Mouse (Mus musculus) heart, postnatal 10 days (tissue): ENCODE measurements around the gene Aup1. TPM values are rescaled to one million over a fixed set of nuclear protein-coding genes. Genes with fewer than 3 reads are reported as not detected.

Experiments
- DNase-seq, 2 experiments: peaks; one replicate each; pipeline ENCODE4 v3.0.0; 2021
- intact Hi-C: fragments of 180-260 bp; cut with DNase I; formaldehyde crosslinking; loops from one replicate; pipeline ENCODE4 v1.15.1; 2025
- total RNA-seq, 2 experiments: library from RNA; stranded (reverse); gene quantifications; 2 replicates each; pipeline ENCODE4 v1.2.3; 2021

Aup1 gene
- 10 to 100 TPM; 74.2 to 85.8 TPM for total RNA-seq

DNA sequence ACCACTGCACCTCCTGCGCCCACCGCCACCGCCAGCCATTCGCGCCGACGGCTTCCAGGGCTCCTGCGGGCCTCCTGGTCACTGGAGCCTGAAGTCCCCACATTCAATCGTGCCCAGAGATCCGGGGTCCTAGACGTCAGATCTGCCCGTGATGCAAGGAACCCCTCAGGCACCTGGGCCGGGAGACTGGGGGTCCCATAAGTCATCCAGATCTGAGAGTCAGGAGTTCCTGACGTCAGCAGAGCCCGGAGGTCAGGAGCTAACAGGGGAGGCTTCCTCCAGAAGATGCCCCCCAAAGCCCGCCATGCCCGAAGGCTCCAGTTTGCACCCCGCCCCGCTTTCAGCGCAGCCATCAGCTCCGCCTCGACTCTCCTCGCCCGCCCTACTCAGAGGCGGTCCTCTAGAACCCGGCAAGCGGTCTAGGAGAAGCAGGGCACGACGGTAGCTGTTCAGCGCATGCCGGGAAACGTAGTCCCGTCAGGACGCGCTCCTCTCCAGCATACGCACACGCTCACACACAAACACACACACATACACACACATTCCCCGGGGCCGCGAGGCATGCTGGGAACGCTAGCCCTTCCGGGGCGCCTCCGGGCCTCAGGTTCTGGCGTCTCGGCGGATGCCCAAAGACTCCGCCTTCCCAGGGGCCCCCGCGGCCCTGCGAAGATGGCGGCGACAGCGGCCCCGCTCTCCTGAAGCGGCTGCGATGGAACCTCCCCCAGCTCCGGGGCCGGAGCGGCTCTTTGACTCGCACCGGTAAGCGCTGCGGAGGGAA is at the start of gene Aup1:
TSS of gene Aup1 (plus strand) at position 448 of the 778 bp plus-strand sequence.
- intact Hi-C loops, result loop anchor here (2.0 kb wide), 1 partner anchor 47 kb away; the partner anchor contains the start of genes Ccdc142 and Gm42688
- peak; percentile 97 for DNase-seq

DNA sequence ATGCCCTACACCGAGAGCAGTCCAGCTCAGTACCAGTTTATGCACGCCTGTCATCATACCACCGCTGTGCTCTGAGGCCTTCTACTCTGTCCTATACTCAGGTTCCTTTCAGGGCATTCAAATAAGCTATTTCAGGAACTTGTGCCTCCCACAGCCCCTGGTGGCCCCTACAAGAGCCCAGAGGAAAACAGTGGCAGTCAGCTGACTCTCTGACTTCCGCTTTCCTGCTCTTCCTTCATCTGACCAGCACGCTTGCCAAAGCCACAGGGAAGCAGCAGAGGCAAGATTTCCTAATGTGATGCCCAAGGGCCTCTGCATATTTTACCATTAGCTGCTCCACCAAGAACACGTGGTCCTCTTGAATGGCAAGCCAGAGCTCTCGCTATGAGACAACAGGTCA is 49.4 kb upstream of the Aup1 start:
- peak; percentile 35 to 41 for DNase-seq
- intact Hi-C loops, result no loop called here

DNA sequence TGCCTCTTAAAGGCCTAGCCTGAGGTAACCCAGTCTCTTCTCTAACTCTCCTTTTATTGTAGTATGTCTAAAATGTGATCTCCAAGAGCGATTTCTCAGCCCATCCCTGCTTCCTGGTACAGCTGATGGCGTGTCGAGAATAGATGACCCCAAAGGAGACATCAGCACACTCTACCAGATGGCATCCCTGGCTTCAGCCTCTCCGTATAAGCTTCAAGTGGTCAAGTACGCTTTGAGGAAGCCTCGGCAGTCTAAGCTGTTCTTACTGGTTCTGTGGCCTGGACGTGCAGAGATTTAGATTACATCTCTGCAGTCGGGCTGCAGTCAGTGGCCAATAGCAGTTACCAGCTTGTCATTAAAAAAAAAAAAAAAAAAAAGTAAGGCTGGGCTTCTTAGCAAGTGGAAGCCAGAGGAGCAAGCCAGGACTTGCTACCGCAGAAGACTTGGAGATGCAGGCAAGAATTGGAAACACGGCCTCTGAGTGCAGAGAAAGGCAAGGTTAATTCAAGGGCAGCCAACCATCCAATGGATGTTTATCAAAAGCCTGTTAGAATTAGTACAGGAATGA is 48.8 kb upstream of the Aup1 start:
- DNase-seq, result no peak
- intact Hi-C loops, result no loop called here

DNA sequence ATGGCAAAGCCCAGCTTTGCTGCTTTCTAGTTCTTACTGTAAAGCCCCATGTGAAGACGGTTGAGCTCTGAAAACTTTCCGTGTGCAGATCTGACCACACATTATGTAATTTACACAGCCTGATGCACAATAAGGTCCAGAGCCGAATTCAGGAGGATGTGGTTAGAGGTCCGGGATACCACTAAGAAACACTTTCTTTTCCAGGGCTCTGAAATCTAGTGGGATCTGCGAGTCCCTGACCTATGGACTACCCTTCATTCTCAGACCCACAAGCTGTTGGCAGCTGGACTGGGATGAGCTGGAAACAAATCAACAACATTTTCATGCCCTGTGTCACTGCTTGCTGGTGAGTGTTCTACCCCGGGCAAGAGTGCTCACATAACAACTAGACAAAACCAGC is 48.2 kb upstream of the Aup1 start:
- intact Hi-C loops, result no loop called here
- no peak for DNase-seq

DNA sequence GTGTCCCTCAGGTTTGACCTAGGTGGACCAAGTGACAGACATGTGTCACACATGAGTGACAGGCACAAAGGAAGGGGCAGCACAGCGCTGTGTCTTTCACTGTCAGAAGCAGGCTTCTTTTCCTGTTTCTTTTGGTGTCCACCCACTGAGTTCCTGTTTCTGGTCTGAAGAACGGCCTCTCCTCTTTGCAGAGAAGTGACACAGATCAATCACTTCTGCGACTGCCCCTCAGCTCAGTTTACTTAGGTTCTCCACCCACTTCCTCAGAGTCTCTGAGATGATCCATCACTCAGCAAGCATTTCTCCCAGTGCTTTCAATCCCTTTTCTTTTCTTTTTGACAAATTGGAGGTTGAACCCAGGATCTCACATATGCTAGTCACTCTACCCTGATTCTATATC is 45.7 kb upstream of the Aup1 start:
- no peak for DNase-seq
- intact Hi-C loops, result no loop called here

DNA sequence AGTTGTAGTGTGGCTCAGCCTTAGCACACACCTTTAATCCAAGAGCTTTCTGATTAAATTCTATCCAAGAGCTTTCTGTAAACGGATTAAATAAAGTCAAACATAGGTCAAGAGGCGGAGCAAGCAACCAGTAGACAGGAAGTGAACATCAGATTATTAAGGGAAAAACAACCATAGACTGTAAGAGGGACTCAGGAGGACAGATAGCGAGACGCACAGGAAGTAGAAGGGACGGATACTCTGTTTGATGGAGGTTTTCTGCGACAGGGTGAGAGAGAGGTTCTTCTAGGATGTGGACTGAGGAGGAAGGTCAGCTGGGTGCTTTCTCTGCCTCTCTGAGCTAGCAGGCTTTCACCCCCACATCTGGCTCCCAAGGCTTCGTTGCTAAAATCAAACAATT is 44.3 kb upstream of the Aup1 start:
- no peak for DNase-seq
- intact Hi-C loops, result no loop called here

DNA sequence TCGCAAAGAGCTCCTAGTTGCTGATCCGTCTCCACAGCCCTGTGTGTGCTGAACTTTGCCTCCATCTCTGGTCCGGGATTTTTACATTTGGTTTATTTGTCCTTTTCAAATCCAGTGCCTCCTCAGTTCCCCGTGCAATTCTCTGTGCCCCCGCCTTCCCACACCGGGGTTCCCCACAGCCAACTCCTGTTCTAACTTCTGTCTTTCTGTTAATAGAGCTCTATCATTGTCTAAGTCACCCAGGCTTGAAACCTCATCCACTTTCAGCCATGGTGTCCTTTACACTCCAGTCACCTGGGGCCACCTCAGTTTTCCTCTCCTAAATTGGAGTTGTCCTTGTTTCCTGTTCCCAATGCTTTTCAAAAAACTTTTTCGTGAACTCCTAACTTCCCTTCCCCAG is 43.1 kb upstream of the Aup1 start:
- DNase-seq, result no peak
- intact Hi-C loops, result no loop called here

DNA sequence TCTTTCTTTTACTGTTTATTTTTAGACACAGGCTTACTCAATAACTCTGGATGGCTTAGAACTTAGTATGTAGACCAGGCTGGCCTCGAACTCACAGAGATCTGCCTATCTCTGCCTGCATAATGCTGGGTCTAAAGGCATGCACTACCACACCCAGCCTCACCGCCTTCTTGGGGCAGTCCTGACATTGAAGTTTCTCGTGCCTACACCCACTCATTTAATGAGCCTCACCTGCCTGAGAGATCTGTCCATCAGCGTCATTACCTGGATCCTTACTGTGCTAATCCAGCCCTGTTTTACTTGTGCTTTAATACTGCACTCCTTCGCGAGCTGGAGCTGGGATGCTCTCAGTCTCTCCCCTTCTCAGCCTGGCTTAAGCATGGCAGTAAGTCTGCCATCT is 42.6 kb upstream of the Aup1 start:
- DNase-seq, result no peak
- intact Hi-C loops, result no loop called here

DNA sequence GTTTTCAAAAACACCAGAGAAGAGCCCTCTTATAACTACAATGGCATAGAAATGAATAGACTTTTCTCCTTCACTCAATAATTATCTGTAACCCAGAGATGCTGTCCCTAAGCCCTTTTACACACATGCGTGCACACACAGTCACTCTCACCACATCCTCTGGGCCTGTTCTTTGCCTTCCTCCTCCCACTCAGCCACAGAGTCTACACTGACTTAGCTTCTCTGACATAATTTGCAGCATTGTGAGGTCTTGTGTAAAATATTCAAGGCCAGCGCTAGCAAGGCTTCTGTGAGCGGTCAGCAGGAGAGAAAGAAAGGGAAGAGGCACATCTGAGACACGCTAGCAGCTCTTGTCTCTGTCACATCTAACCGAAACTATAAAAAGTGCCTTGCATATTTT is 40.9 kb upstream of the Aup1 start:
- DNase-seq, result no peak

DNA sequence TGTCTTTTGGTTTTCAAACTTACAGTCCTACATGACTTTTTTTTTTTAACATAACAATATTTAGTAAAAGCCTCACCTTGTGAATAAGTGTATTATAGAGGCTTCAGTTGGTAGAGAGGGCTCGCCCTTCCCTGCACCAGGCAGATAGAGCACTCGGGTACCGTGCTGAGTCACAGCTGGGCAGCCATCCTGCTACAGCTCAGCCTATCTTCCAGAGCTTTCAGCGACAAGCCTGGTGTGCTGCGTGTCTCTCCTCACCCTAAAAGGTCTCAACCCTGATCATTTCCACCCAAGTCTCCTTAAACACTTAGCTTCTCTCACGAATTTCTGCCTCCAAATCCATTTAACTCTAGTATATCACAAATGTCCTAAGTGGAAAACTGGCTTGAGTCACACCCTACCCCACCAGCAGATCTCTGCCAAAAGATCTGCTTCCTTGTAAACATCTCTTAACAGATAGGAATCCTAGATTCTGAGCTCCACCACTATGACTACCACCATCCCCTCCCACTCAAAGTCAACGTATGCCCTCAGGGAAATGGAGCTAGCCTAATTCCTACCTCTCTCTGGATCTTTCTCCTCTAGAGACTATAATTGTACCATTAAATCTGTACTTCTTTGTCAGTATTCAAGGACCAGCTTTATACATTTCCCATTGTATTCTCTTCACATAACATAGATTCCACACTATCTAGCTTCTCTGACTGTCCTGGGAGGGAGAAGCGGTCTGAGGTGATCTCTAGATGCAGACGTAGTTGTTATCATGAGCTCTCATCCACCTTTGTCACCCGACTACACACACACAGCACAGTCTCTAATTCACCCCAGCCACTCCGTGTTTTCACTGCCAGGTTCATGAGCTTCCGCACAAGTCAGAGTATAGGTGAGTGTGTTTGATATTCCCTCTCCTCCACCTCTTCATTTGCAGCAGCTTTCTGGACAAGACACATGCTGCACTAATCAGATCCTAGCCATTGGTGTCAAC is 39.5 kb upstream of the Aup1 start:
- intact Hi-C loops, result no loop called here
- no peak for DNase-seq

More for the DNA sequence above, 40.9 kb upstream of the Aup1 start:
- intact Hi-C loops, result no loop called here

DNA sequence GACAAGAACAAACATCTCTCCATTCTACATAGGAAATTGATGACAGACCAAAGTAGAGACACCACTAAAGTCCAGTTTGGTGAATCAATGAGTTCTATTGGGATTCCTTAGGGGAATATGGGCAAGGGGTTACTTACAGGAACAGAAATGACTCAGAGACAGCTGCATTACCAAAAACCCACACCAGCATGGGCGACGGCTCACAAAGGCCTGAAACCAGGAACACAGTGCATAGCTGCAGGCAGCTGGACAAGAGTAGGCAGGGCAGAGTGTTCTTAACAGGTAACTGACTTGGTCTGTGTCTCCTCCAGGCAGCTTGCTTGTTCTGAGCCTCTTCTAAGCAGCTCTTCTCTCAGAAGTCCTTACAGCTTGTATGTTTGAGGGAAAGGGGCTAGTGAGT is 38.6 kb upstream of the Aup1 start:
- no peak for DNase-seq
- intact Hi-C loops, result no loop called here

DNA sequence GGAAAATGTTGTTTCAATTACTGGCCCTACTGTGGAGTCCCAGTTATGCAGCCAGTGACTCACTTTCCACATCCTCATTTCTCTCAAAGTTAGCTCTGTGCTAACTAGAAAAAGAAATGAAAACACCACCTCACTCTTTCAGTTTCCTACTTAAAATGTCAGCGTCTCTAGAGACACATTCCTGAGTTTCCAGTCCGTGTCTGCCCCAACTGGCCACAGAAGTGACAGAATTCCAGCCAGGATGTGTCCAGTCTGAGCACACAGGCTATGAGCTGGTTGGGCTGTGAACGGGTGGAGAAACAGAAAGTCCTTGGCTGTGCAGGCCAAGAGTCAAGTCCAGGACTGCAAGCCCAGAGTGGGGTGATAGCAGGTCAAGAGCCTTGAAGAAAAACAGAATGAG is 37.1 kb upstream of the Aup1 start:
- intact Hi-C loops, result no loop called here
- peak; percentile 75 to 78 for DNase-seq

DNA sequence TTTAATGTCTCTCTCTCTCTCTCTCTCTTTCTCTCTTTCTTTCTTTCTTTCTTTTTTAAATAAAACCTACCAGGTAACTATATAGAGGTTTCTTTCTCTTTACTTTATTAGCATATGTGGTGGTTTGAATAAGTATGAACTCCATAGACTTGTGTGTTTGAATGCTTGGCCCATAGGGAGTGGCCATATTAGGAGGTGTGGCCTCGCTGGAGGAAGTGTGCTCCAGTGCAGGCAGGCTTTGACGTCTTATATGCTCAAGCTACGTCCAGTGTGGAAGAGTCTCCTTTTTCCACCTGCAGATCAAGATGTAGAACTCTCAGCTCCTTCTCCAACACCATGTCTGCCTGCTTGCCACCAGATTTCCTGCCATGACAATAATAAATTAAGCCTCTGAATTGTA is 35.3 kb upstream of the Aup1 start:
- no peak for DNase-seq
- intact Hi-C loops, result no loop called here

DNA sequence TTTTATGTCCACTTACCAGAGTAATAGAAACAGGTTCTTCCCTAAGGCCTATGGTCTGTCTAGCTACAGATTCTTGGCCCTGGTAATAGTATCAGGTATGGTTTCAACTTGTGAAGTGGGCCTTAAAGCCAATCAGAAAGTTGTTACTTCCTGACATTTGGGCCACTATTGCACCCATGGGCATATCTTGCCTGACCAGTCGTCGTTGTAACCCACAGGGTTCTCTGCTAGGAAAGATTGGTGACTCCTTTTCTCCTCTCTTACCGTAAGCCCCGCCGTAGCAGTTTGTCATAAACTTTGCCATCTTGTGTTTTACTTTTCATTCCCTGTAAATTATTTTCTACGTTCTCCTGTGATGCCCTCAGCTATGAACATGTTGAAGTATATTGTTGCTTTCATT is 34.2 kb upstream of the Aup1 start:
- no peak for DNase-seq

DNA sequence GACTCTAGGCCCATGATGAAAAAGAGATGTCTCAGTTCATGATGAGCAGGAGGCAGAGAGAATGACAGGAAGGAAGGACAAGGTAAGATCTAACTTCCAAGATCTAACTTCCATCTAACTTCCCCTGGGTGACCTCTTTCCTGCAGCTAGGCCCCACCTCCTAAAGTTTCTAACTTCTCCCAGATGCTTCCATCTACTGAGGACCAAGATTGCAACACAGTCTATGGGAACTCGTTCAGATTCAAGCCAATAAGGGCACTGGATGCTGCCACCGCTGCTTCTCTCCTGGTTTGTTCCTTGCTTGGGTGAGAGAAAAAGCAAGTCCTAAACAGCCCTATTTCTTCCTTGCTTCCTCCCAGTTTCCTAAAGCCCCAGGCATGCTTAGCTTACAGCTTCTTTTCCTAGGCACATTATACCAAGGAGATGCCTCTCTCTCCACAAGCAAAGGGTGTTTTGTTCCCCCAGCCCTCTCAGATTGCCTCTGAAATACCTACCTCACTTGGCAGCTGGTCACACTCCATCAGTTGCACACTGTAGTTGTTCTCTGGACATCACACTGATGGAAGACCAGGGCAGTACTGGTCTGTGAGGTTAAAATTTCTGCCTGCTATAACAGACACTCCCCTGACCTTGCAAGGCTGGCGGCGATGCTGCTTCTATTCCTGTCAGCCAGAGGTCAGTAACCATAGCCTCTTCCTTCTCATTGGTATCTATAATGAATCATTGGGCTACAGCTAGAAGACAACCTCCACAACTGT is 33.3 kb upstream of the Aup1 start:
- intact Hi-C loops, result no loop called here
- no peak for DNase-seq

More for the DNA sequence above, 34.2 kb upstream of the Aup1 start:
- intact Hi-C loops, result no loop called here

DNA sequence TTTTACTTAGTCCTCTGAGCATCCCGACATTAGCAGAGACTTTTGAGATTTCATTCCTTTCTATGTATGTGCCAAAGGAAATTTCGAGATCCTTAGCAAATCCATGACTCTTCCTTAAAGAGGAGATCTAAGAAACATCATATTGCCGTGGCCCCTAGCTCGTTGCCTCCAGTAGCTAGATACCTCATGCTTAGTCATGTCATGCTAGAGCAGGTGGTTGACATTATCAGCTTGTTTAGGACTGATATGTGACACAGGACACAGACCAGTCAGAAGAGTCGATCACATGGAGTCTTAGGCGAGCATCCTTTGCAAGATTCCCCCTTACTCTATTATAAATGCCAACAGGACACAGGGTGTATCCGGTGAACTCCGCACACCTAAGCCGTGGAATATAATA is 31.3 kb upstream of the Aup1 start:
- no peak for DNase-seq
- intact Hi-C loops, result no loop called here

DNA sequence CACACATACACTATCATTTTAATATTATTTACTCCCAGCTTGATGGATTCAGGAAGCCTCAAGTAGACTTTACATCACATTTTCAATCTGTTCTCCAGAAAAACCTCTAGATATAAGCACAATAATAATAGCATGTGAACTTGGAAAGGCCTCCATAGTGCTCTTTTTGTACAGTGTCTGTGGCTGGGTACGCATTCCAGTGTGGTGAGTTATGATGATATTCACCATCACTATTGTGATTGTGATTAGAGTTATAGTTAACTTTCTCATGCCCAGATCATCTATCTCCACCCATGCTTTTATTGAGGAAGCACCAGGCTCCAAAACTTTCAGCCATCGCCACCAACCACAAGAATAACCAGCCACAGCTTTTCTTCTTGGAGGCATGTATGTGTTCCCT is 30.5 kb upstream of the Aup1 start:
- intact Hi-C loops, result no loop called here
- DNase-seq, result no peak

DNA sequence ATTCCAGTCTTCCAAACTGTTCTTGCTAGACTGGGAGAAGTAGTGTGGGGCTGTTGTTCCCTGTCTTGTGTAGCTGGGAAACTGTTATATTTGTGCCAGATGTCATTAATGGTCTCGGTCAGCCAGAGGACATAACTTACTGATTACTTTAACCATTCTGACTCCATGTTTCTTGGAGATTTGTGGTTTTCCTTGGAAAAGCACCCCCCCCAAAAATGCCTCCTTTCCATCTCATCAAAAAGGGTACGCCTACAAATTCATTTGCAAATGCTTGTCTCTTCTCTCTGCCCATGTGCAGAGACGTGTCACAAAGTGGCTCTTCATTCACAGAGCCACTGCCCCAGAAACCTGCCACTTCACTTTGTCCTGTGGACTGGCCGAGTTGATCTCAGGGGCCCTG is 29.9 kb upstream of the Aup1 start:
- intact Hi-C loops, result no loop called here
- DNase-seq, result no peak

DNA sequence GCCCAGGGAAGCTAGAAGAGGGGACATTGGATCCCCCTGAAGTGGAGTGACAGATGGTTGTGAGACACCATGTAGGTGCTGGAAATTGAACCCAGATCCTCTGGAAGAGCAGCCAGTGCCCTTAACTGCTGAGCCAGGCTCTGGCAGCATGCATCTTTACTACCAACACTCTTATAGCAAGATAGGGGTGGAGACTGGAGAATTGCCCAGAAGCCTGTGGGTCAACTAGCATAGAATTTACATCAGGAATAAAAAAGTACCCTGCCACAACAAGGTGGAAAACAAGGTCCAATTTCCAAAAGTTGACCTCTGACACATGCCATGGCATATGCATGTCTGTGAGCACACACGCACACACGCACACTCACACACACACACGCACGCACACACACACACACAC is 29.1 kb upstream of the Aup1 start:
- intact Hi-C loops, result no loop called here

DNA sequence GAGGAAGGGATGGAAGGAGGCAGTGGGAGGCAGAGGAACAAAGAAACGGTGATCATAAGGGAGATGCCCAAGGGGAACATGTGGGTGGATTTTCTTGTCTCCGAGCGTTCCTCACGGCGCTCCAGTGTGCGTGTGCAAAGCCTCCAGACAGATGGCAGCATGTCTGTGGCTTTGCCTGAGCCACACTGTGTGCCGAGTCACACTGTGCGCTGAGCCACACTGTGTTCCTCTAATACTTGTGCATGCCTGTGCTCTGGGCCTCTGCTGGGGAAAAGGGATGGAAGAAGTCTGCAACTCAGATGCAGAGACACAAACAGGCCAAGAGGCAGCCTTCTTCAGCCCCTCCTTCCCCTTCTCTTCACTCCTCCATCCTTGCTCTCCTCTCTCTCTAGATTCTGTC is 27.0 kb upstream of the Aup1 start:
- DNase-seq, result no peak
- intact Hi-C loops, result no loop called here

More for the DNA sequence above, 29.1 kb upstream of the Aup1 start:
- DNase-seq, result no peak

DNA sequence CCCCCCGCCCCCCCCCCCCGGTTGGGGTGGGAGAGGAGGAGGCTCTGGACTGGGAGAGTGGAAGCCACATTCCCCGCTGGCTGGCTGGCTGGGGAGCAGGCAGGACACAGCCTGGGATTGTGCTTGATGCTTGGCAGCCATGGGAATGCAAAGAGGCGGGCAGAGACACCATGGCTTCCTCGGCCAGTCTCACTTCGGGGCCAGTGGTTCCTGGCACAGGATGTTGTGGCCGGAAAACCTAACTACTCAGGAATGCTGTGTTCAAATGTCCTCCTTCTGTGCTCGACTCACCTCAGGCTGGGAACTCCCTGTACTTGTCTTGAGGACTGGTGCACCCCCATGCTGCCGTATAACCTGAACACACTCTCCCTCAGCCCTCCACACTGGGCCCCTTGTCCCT is 26.6 kb upstream of the Aup1 start:
- DNase-seq, result no peak
- intact Hi-C loops, result no loop called here
